Mouse (Mus musculus) hindbrain, embryonic 13.5 days (tissue): ENCODE measurements around the gene Tob1. TPM values are rescaled to one million over a fixed set of nuclear protein-coding genes. Genes with fewer than 3 reads are reported as not detected.

Experiments used
- ATAC-seq: fragments of 200-750 bp; cut with Nextera tagmentation; 2 replicates; pipeline ENCODE4 v1.8.0; 2017; ENCODE audit warnings: moderate TSS enrichment; ENCODE audit not compliant: low FRiP score
- H3K27ac ChIP-seq: fragments of 300-500 bp; sonication (generic); 2 replicates; pipeline ENCODE4 v1.5.1; 2015; ENCODE audit warnings: inconsistent platforms, mild to moderate bottlenecking, moderate library complexity
- H3K27me3 ChIP-seq: fragments of 300-500 bp; sonication (generic); 2 replicates; pipeline ENCODE4 v1.6.1; 2015; ENCODE audit warnings: mild to moderate bottlenecking, inconsistent platforms
- H3K36me3 ChIP-seq: fragments of 300-500 bp; sonication (generic); 2 replicates; pipeline ENCODE4 v1.6.1; 2015; ENCODE audit warnings: mild to moderate bottlenecking, inconsistent platforms
- H3K4me1 ChIP-seq: fragments of 300-500 bp; sonication (generic); replicated peaks from 2 replicates; pipeline ENCODE4 v1.6.1; 2015; ENCODE audit warnings: inconsistent platforms
- H3K4me2 ChIP-seq: fragments of 300-500 bp; sonication (generic); 2 replicates; pipeline ENCODE4 v1.6.1; 2015; ENCODE audit warnings: inconsistent platforms, mild to moderate bottlenecking, moderate library complexity
- H3K4me3 ChIP-seq: fragments of 300-500 bp; sonication (generic); 2 replicates; pipeline ENCODE4 v1.5.1; 2015; ENCODE audit warnings: mild to moderate bottlenecking, inconsistent platforms
- H3K9ac ChIP-seq: fragments of 300-500 bp; sonication (generic); 2 replicates; pipeline ENCODE4 v1.6.1; 2015; ENCODE audit warnings: mild to moderate bottlenecking, inconsistent platforms
- H3K9me3 ChIP-seq: fragments of 300-500 bp; sonication (generic); 2 replicates; pipeline ENCODE4 v1.6.1; 2016; ENCODE audit warnings: inconsistent platforms
- WGBS: fragments of 180-500 bp; shearing (Covaris S2); methylation state at CpG from one replicate; pipeline ENCODE4 v1.1.7; 2015; 5-methylcytosine and 5-hydroxymethylcytosine counted together
- polyA plus RNA-seq: library from polyadenylated mRNA; unstranded; fragments of >200 nt; fragmentation: Nextera tagmentation; extraction: Ambion mirVana; gene quantifications from 2 replicates; pipeline ENCODE4 v1.2.1, GENCODE M21; 2015

Tob1 gene
- polyA plus RNA-seq, 1 experiment from 2014 or later = 36.0 TPM

DNA sequence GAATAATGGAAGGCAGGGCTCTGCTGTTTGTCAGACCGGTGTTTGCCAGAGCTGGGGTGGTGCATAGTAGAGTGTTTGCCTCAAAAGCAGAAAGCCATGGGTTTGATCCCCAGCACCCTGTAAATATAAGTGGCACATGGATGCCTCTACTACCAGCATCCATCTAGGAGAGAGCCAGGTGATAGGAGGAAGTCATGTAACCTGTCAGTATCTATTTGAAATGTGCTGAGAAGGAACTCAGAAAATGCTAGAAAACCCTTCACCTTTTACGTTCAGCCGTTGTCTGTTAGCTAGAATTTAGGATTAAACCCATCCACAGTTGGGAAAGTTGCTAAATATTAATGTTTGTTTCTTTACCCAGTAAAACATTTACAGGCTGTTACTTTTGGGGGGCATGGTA is 4.3 kb downstream of the Tob1 start:
- H3K4me1 ChIP-seq = peaks cover 29% of the 10 kb centered on the region
- H3K9ac ChIP-seq = no peak overlapping the region
- peak overlapping the region; percentile 21; the same call in 1 of the 2 replicates for H3K4me2 ChIP-seq
- no peaks in the 10 kb centered on the region for H3K27me3 ChIP-seq
- H3K9me3 ChIP-seq = no peaks in the 10 kb centered on the region
- H3K36me3 ChIP-seq = peaks cover 17% of the 10 kb centered on the region
- no peak overlapping the region for H3K27ac ChIP-seq
- WGBS = 82% methylated on average over 3 of the region's 3 CpGs
- no peak for ATAC-seq
- no peak overlapping the region for H3K4me3 ChIP-seq

DNA sequence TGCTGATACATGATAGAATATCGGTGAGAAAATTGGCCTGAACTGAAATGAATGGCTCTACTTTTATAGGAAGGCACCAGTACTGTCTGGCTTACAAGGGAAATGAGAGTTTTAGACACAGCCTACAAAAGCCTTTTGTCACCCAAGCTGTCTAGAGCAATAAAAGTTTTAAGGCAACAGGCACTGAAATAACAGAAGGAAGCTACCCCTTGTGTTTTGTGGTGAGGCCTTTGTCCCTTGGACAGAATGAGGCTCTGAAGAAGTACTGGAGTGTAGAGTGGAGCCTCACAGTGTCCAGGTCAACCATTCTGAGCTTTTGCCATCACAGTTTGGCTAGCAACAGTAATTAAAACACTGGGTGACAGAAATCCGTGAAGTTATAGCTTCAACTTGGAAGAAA is 5.0 kb downstream of the Tob1 start:
- ATAC-seq = no peak
- Histone ChIP-seq H3K9me3 (no peaks in the 10 kb centered on the region), H3K4me1 (peaks cover 29% of the 10 kb centered on the region), H3K27me3 (no peaks in the 10 kb centered on the region), H3K36me3 (peaks cover 17% of the 10 kb centered on the region), H3K4me3 (no peak overlapping the region), H3K27ac (no peak overlapping the region), H3K4me2 (no peak overlapping the region), H3K9ac (no peak overlapping the region)
- WGBS = 26% methylated on average over 2 of the region's 2 CpGs

DNA sequence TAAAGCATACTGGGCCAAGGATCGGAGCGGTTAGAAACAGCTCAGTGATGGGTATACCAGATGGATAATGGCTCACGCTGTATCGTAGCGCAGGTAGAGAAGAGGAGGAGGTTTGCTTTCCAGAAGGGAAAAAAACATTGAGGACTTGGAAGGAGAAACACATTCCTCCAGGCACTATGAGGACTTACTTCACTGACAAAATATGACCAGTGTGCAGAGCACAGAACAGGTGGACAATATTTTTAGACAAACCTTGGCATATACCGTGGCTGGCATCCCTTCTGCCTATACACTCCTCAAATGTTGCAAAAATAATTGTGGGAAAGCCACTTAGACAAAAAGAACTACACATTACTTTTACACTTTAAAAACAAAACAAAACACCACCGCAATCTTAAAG is 10.0 kb downstream of the Tob1 start:
- H3K4me3 ChIP-seq = no peak overlapping the region
- 92% methylated on average over 7 of the region's 7 CpGs for WGBS
- H3K4me2 ChIP-seq = no peak overlapping the region
- H3K27me3 ChIP-seq = no peaks in the 10 kb centered on the region
- no peak overlapping the region for H3K27ac ChIP-seq
- H3K9ac ChIP-seq = no peak overlapping the region
- H3K36me3 ChIP-seq = no peaks in the 10 kb centered on the region
- no peak for ATAC-seq
- peaks cover 2% of the 10 kb centered on the region; the same call in 1 of the 2 replicates for H3K4me1 ChIP-seq
- no peaks in the 10 kb centered on the region for H3K9me3 ChIP-seq

GRCm38 (mm10) chr11:94223531-94223930 is 12.3 kb downstream of the Tob1 start:
- 91% methylated on average over 9 of the region's 9 CpGs for WGBS
- Histone ChIP-seq H3K36me3 (no peaks in the 10 kb centered on the region), H3K9ac (no peak overlapping the region), H3K9me3 (no peaks in the 10 kb centered on the region), H3K27me3 (no peaks in the 10 kb centered on the region), H3K4me2 (no peak overlapping the region), H3K27ac (no peak overlapping the region), H3K4me3 (no peak overlapping the region), H3K4me1 (peaks cover 9% of the 10 kb centered on the region)
- no peak for ATAC-seq

GRCm38 (mm10) chr11:94225985-94226384 is 14.7 kb downstream of the Tob1 start:
- no peak overlapping the region for H3K9ac ChIP-seq
- H3K27ac ChIP-seq = no peak overlapping the region
- no peak overlapping the region for H3K4me2 ChIP-seq
- no peaks in the 10 kb centered on the region for H3K9me3 ChIP-seq
- H3K4me1 ChIP-seq = peaks cover 15% of the 10 kb centered on the region
- WGBS = 37% methylated on average over 7 of the region's 7 CpGs
- H3K27me3 ChIP-seq = no peaks in the 10 kb centered on the region
- no peak overlapping the region for H3K4me3 ChIP-seq
- H3K36me3 ChIP-seq = no peaks in the 10 kb centered on the region
- no peak for ATAC-seq

GRCm38 (mm10) chr11:94228416-94228815 is 17.2 kb downstream of the Tob1 start:
- H3K9ac ChIP-seq = peak overlapping the region; percentile 2; the same call in 1 of the 2 replicates
- H3K4me2 ChIP-seq = no peak overlapping the region
- H3K36me3 ChIP-seq = no peaks in the 10 kb centered on the region
- H3K27ac ChIP-seq = peak overlapping the region; percentile 69
- ATAC-seq = no peak
- H3K4me1 ChIP-seq = peaks cover 25% of the 10 kb centered on the region
- no peaks in the 10 kb centered on the region for H3K9me3 ChIP-seq
- 27% methylated on average over 9 of the region's 9 CpGs for WGBS
- H3K4me3 ChIP-seq = no peak overlapping the region
- H3K27me3 ChIP-seq = no peaks in the 10 kb centered on the region

DNA sequence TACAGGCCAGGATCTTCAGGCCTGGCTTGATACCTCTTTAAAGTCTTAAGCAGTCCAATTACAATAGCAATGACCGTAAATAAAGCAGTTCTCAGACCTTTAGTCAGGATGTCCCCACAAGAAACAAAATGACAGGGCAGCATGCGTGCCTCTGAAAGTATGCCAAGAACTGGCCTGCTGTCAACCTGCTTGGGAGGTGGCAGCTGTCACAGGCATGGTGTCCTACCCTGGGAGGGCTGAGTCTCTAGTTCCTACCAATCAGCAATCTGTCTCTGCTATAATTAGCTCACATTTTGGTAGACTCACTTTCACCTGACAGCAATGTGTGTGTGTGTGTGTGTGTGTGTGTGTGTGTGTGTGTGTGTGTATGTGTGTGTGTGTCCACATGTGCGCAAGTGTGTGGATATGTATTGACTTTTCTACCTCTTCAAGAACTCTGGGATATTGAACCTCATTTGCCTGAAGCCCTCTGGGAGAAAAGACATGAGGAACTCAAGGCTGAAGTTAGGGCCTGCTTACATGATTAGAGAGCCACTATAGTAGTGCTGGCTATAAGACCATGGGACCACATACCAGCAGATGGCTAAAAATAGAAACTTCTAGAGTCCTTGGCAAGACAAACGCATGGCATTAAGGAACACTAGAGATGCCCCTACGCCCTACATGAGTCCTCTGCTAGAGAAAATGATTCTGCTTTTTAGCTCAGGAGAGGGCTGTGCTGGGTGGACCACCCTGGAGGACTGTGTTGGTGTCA is 18.1 kb downstream of the Tob1 start:
- no peak for ATAC-seq
- Histone ChIP-seq H3K9ac (no peak overlapping the region), H3K4me3 (no peak overlapping the region), H3K4me1 (peaks cover 27% of the 10 kb centered on the region), H3K27ac (no peak overlapping the region), H3K36me3 (no peaks in the 10 kb centered on the region), H3K4me2 (no peak overlapping the region), H3K27me3 (no peaks in the 10 kb centered on the region), H3K9me3 (no peaks in the 10 kb centered on the region)
- 82% methylated on average over 5 of the region's 5 CpGs for WGBS

GRCm38 (mm10) chr11:94230244-94230643 is 19.0 kb downstream of the Tob1 start:
- H3K9me3 ChIP-seq = no peaks in the 10 kb centered on the region
- no peak overlapping the region for H3K27ac ChIP-seq
- H3K4me3 ChIP-seq = no peak overlapping the region
- no peak for ATAC-seq
- no peaks in the 10 kb centered on the region for H3K36me3 ChIP-seq
- H3K9ac ChIP-seq = no peak overlapping the region
- H3K27me3 ChIP-seq = no peaks in the 10 kb centered on the region
- H3K4me2 ChIP-seq = no peak overlapping the region
- 85% methylated on average over 8 of the region's 8 CpGs for WGBS
- H3K4me1 ChIP-seq = peaks cover 27% of the 10 kb centered on the region

- no peak overlapping the region for H3K4me3 ChIP-seq
- 78% methylated on average over 19 of the region's 19 CpGs for WGBS
- no peak for ATAC-seq
Observed at GRCm38 (mm10) chr11:94231821-94232552, 20.7 kb downstream of the Tob1 start.

GRCm38 (mm10) chr11:94233405-94233804 is 22.2 kb downstream of the Tob1 start:
- Histone ChIP-seq H3K36me3 (no peaks in the 10 kb centered on the region), H3K9me3 (no peaks in the 10 kb centered on the region), H3K27me3 (no peaks in the 10 kb centered on the region), H3K4me3 (no peak overlapping the region), H3K4me2 (no peak overlapping the region), H3K9ac (no peak overlapping the region), H3K27ac (no peak overlapping the region), H3K4me1 (peaks cover 27% of the 10 kb centered on the region)
- no peak for ATAC-seq
- WGBS = 59% methylated on average over 6 of the region's 6 CpGs

More at GRCm38 (mm10) chr11:94231821-94232552, 20.7 kb downstream of the Tob1 start:
- H3K27ac ChIP-seq = no peak overlapping the region
- H3K27me3 ChIP-seq = no peaks in the 10 kb centered on the region
- H3K9me3 ChIP-seq = no peaks in the 10 kb centered on the region
- H3K9ac ChIP-seq = peak overlapping the region; percentile 29; the same call in 1 of the 2 replicates
- no peak overlapping the region for H3K4me2 ChIP-seq
- H3K36me3 ChIP-seq = no peaks in the 10 kb centered on the region
- peaks cover 35% of the 10 kb centered on the region for H3K4me1 ChIP-seq

- no peak overlapping the region for H3K27ac ChIP-seq
- no peak for ATAC-seq
- H3K9ac ChIP-seq = no peak overlapping the region
- H3K4me3 ChIP-seq = no peak overlapping the region
- H3K9me3 ChIP-seq = no peaks in the 10 kb centered on the region
- H3K36me3 ChIP-seq = no peaks in the 10 kb centered on the region
- peaks cover 20% of the 10 kb centered on the region for H3K4me1 ChIP-seq
- 94% methylated on average over 12 of the region's 12 CpGs for WGBS
- no peaks in the 10 kb centered on the region for H3K27me3 ChIP-seq
- H3K4me2 ChIP-seq = no peak overlapping the region
Observed at GRCm38 (mm10) chr11:94234380-94234779, 23.1 kb downstream of the Tob1 start.

DNA sequence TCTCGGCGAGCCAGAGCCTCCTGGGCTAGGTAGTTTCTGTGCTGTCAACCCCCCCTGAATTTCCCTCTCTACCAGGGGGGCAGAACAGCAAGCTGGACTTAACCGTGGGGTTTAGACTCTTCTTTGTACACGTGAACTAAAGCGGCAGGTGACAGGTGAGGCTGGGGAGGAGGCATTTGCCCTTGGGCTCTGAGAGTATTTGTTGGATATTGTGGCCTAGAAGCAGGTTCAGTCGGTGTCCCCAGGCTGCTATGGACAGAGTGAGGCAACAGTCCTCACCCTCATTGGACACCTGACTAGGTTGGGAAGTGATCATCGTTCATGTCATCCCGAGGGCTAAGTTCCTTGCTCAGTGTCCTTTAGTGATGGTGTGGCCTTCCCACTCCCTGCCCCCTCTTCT is 23.6 kb downstream of the Tob1 start:
- Histone ChIP-seq H3K36me3 (no peaks in the 10 kb centered on the region), H3K4me2 (no peak overlapping the region), H3K9ac (no peak overlapping the region), H3K4me3 (no peak overlapping the region), H3K4me1 (peaks cover 20% of the 10 kb centered on the region), H3K9me3 (no peaks in the 10 kb centered on the region), H3K27me3 (no peaks in the 10 kb centered on the region), H3K27ac (no peak overlapping the region)
- ATAC-seq = no peak
- 92% methylated on average over 8 of the region's 8 CpGs for WGBS
